Mouse (Mus musculus): ENCODE results near the gene Paqr7.
A peak's percentile ranks its signal among the peaks of the same experiment; 100 is the strongest.

Gene Paqr7

DNA sequence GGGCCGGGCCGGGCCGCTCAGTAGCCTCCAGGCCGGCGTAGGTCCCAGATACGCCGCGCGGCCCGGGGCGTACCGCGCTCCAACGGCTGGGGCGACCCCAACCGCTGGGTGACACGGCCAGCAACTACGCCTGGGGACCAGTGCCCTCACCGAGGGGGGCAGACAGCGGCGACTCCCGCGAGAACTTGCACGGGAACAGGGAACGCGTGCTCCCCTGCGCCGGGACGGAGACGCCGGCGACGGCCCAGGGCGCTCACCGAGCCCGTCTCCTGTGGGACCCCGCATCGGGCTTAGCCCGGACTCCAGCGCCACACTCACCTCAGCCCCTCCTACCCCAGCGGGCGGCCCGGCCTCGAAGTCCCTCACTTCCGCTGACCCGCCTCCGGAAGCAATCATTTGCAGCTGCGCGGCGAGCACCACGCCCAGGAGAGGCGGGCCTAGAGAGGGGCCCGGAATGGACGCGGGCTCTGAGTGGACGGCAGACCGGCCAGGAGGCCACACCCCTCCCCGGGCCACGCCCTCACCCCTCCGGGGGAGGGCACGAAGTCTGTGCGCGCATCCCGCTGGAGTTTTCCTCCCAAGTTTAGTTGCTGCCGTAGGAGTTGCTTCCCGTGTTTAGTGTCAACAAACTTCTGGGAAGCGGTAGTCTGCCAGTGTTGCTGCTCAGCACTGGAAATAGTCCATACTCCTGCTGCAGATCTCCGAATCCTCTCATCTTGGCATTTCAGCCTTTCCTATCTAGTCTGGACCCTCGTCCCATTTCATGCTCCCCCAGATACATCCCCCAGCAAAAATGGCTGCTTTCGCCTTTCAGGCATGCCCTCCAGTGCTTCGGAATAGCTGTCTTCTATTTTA, 38.7 kb downstream of the Paqr7 start, which contains the start of gene Mtfr1l:
Gene Mtfr1l, minus strand, starts transcription at position 456 of the 855 bp plus-strand sequence.
- DNase-seq (ENCODE audit: low spot score in 2 of 2), result peak; percentile 94 to 98

DNA sequence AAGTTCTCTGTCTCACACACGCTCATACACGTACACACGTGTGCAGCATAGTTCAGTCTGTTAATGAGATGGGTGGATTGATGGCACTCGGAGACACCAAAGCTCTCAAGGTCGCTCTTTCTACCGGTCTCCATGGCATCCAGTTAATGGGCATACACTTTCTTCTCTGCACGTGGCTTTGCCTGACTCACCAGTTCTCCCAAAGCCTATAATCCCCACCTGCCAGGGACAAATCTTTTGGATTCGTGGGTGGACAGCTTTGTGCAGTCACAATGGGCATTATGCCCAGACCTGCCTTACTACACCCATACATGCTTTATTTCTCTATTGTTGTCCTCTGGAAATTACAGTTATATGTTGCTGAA, 39.3 kb downstream of the Paqr7 start:
- no peak for DNase-seq (ENCODE audit: low spot score in 2 of 2)

DNA sequence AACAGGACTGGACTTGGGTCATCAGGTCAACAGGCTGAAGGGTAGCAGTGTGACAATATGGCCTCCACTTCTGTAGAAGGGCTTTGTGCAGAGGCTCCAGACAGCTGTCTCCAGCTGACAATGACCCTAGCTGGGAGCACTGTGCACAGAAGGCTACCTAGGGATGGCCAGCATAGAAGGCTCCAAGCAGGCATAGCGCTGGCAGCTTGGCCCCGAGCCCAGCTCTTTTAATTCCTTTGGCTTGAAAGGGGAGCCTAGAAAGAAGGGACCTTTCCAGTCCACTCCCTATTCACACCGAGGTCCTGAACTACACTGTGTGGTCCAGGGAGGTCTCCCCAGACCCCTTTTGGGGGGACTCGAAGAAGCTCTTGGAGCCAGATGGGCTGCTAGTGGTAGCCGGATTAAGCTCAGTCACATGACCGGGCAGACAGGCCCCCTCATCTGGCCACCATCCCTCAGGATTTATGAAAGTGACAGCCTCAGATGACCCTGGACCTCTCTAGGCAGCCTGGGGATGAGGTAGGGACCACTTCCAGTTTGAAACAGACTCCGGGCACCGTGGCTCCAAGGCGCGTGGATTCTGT, 42.6 kb downstream of the Paqr7 start:
- no peak for DNase-seq (ENCODE audit: low spot score in 2 of 2)

DNA sequence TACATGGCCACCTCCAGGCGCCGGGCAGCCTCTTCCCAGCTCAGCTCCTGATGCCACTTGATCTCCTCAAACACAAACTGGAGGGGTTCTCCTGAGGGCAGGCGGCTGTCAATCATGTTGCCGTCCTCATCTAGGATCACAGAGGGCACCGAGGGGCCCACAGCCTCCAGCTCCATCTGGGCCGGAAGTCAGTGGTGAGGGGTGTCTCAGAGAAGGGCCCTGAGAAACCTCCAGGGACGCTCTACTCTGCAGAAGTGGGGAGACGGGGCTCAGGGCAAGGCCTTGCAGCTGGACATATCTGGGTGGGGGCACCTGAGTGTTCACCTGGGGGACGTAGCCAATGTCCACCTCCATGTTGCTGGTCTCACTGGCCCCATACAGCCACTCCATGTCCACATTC, 46.2 kb downstream of the Paqr7 start:
- DNase-seq (ENCODE audit: low spot score in 2 of 2), result no peak

DNA sequence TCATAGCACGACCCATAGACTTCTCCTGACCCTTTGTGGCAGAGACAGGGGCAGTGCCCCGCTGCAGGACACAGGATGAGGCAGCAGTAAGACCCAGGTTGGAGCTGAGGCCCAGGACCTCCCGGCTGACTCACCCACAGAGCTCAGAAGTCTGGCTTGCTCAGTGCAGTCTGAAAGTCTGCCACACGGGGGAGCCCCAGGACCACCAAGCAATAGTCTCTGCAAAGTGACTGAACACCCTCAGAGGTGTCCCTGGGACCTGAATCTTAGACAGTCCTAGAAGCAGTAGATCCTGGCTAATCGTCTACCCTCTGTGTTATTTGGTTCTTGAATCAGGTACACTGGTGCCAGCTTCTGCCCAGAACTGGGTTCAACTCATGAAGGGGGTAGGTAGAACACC, 46.8 kb downstream of the Paqr7 start:
- peak; percentile 83 to 98 for DNase-seq (ENCODE audit: low spot score in 2 of 2)

DNA sequence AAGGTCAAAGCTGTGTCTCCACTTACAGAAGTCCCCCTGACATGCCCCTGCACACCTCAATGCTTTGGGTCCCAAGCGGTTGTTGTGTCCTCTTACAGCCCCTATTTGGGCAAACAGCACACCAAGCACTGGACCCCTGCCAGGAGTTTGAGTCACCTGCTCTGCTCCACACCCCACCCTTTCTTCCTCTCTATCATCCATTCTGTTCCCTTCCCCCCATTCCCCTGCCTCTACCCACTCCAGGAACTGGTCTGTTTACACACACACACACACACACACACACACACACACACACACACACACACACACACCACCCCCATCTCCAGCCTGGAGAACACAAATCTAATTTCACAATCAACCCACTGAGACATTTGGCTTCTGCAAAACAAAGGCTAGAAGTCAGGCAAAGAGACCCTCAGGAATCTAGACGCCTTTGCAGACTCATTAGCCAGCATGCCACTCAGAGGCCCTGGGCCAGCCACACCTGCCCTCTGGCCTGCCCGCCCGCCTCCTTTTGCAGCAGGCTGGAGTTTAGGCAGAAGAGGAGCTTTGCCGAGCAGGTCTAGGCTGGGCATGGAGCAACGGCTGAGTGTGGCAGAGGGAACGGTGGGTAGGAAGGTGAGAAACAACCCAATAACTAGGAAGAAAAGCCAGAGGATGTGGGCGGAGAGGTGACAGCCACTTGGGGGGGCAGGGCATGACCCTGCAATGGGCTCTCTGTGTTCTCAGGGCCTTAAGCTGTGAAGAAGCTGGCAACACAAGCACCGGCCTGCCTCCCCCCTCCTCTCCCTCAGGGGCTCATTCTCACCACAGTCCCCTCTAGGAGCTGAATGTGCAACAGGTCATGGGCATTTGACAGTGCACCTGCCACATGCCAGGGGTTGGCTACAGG, 50.6 kb downstream of the Paqr7 start:
- DNase-seq (ENCODE audit: low spot score in 2 of 2), result peak; percentile 59 to 65

DNA sequence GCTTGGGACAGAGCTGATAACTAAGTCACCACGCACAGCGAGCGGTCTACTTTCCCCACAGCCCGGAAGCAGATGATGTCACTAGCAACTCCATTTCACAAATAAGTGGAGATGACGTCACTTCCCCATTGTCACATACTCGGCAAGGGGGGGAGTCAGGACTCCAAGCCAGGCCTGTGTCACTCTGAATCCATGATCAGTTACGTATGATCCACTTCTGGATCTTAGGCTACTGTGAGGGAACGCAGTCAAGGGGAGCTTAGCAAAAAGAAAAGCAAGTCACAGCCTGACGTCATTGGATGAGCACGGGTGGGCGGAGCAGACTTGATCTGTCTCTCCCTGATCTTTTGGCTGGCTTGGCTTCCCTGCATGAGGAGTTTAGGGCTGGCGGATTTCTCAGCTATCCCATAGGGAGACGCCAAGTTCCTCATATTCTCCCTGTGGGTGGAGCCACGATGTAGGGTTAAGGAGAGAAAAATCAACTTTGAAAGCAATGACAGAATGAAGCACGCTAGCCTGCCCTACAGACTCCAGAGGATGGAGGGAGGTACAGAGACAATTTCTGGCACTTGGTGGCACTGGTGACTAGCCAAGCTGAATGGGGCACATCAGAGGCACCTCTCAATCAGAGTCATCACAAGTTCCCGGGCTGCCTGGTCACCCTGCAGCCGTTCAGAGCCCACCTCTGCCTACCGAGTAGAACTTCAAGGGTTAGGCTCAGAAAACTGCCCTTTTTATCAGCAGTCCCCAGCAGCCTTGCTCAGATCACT, 51.9 kb downstream of the Paqr7 start:
- no peak for DNase-seq (ENCODE audit: low spot score in 2 of 2)

DNA sequence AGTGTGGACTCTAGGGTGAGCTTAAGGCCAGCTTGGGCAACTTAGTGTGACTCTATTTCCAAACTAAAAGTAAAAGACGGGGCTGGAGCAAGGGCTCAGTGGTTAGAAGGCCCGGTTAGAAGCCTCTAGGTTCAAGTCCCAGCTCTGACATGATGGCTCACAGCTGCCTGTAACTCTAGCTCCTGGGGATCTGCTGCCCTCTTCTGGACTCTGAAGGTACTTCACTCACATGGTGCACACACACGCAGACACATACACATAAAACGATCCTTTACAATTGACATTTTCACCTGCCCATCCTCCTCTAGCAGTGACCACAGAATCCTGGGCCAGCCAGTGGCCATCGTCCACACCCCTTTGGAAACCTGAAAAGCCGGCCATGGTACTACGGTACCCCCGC, 53.4 kb downstream of the Paqr7 start:
- no peak for DNase-seq (ENCODE audit: low spot score in 2 of 2)

DNA sequence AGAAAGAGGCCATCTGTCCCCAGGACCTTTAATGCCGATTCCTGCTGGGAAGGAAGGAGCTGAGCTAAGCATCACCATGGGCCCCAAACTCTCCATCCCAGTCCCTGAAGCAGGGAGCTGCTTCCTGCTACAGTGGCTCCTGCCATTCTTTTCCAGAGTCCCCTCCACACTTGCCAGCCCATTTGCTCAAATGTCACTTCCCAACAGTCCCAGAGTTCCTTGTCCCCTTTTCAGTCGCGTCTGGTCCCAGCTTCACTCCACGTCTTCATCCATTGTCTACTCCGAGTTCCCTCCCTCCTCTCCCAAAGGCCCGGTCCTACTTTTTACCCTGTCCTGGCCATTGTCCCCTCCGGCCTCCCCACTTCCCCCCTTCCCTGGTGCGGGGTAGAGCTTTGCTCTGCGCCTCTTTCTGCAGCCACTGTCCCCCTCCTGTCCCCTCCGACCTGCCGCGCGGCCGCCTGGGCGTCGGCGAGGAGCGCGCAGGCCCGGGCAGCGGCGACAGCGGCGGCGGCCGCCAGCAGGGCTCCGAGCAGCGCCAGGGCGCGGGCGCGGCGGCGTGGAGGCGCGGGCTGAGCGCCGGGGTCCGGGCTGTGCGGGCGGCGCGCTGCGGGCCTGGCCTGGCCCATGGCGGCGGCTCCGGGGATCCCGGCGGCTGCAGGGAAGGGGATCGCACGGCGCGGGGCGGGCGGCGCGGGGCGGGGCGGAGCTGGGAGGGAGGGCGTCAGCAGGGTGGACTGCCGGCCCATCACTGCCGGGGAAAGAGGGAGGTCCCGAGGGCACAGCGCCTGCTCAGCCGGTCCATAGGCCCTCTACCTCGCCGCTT, 55.2 kb downstream of the Paqr7 start, which contains the start of gene Selenon:
Gene Selenon, minus strand, starts transcription at position 673 of the 823 bp plus-strand sequence.
- DNase-seq (ENCODE audit: low spot score in 2 of 2), result peak; percentile 45 to 60

DNA sequence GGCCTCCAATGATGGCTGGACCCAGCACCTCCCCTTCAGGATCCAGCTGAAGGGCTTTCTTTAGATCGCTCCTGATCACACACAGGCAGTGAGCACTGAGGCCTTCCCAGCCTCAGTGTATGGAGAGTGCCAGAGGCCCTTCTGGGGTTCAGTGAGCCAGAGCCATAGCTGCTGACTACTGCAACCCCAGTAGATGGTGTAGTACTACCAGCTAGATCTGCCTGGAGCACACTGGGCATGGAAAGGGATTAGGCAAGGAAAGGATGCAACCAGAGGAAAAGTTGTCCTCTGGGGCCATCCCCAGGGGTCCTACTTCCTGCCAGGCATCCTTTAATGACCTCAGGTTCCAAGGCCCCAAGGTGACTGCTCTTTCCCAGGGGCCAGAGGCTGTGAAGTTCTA, 57.1 kb downstream of the Paqr7 start:
- no peak for DNase-seq (ENCODE audit: low spot score in 2 of 2)

DNA sequence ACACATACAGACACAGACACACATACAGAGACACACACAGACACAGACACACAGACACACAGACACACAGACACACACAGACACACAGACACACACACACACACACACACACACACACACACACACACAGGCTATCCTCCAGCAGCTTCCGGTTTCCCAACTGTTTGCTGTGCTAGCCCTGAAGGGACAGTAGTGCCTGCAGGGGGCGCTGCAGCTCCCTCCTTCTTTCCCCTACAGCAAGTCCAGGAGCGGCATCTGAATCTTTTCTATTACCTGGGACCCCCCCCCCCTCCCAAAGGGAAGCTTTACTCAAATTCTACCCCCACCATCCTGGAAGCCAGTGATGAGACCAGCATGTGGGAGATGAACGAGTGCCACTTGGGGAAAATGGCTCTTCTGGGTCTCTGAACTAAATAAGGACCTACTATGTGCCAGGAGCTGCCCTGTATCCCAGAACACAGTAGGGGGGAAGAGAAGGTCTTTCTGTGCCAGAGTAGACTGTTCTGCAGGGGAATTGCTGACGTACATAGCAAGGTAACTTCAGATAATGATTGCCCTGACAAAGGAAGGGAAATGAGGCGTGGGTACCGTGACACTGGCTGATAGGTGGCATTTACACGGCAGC, 59.6 kb downstream of the Paqr7 start:
- no peak for DNase-seq (ENCODE audit: low spot score in 2 of 2)

DNA sequence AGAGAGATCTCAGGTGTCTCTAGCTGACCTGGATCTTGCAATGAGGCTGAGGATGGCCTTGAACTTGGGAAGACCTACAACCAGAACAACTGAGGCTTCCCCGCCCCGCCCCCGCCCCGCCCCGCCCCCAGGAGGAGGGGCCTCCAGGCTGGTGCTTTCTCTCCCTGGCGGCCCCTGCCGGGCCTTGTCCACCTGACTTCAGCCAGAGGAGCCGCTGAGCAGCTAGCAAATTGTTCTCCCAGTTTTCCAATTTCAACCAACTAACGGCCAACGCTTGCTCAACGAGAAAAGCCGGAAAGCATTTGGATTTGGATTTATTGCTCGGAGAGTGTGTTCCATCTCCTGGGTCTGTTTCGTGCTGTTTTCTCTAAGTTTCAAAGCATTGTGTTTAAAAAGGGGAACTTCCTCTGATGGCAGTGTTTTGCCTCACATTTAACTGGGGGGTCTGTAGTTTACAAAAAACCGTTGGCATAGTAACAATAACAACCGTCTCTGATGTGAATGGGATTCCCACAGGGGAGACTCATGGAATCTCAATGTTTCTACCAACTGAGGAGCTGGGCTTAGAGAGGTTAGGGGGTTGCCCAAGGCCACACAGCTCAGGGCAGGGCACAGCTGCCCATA, 61.2 kb downstream of the Paqr7 start:
- no peak for DNase-seq (ENCODE audit: low spot score in 2 of 2)

DNA sequence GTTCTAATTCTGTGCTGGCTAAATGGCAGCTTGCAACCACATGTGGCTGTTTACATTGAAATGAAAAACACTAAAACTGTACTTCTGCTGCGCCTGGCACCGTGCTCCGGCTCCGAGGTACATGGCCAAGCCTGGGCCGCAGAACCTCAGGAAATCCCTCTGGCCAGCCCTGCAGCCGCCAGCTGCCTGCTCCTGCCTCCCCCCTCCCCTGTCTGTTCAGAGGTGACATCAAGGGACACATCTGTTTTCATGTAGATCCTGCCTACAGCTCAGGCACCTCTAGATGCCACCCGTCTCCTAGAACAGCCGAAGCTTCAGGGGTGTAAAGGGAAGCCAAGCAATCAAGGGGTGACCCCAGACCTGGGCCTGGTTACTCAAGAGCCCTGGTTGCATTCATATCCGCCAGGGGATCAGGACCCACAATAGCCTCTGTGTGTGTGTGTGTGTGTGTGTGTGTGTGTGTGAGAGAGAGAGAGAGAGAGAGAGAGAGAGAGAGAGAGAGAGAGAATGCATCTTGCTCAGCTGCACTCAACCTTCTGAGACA, 62.1 kb downstream of the Paqr7 start:
- no peak for DNase-seq (ENCODE audit: low spot score in 2 of 2)

DNA sequence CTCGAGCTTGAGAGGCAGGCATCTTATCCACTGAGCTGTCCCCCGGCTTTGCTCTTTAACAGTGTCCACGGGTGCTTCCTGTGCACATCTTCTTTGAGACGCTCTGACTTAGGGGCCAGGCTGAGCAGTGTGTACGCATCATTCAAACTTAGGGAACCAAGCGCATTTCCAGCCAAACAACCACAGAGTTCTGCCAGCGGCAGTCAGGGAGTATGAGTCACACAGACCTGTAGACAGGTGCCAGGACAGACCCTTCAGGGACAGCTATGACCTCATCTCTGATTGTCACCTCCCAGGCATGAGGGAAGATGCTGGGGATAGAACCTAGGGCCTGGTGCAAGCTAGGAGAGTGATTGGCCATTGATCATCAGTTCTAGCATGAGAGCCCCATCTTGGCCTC, 62.7 kb downstream of the Paqr7 start:
- DNase-seq (ENCODE audit: low spot score in 2 of 2), result no peak

Measured in urinary bladder, adult 18-20 months (tissue).